Mouse (Mus musculus) limb, embryonic 10.5 days (tissue): ENCODE measurements at regions not wholly inside any gene's neighbourhood (a gene's known extent, or its start where the extent isn't known, plus 50 kb on each side); places are given as distances from the start of the nearest gene placed in this dataset.

Experiments
- DNase-seq: peaks from one replicate; pipeline ENCODE4 v3.0.0-alpha.2; 2017; ENCODE audit warnings: low spot score
- H3K27ac ChIP-seq: fragments of 300-500 bp; sonication (generic); 2 replicates; pipeline ENCODE4 v1.5.1; 2016; ENCODE audit warnings: mild to moderate bottlenecking
- H3K27me3 ChIP-seq: fragments of 300-500 bp; sonication (generic); 2 replicates; pipeline ENCODE4 v1.6.1; 2016; ENCODE audit warnings: low read depth, mild to moderate bottlenecking; ENCODE audit not compliant: poor library complexity, severe bottlenecking
- H3K36me3 ChIP-seq: fragments of 300-500 bp; sonication (generic); 2 replicates; pipeline ENCODE4 v1.6.1; 2016; ENCODE audit warnings: mild to moderate bottlenecking, moderate library complexity
- H3K4me1 ChIP-seq: fragments of 300-500 bp; sonication (generic); 2 replicates; pipeline ENCODE4 v1.6.1; 2016
- H3K4me3 ChIP-seq: fragments of 300-500 bp; sonication (generic); 2 replicates; pipeline ENCODE4 v1.5.1; 2016; ENCODE audit warnings: mild to moderate bottlenecking, moderate library complexity
- H3K9me3 ChIP-seq: fragments of 300-500 bp; sonication (generic); replicated peaks from 2 replicates; pipeline ENCODE4 v1.6.1; 2016; ENCODE audit warnings: mild to moderate bottlenecking
- WGBS: fragments of 180-500 bp; shearing (Covaris S2); methylation state at CpG from one replicate; pipeline ENCODE4 v1.1.7; 2016; 5-methylcytosine and 5-hydroxymethylcytosine counted together

DNA sequence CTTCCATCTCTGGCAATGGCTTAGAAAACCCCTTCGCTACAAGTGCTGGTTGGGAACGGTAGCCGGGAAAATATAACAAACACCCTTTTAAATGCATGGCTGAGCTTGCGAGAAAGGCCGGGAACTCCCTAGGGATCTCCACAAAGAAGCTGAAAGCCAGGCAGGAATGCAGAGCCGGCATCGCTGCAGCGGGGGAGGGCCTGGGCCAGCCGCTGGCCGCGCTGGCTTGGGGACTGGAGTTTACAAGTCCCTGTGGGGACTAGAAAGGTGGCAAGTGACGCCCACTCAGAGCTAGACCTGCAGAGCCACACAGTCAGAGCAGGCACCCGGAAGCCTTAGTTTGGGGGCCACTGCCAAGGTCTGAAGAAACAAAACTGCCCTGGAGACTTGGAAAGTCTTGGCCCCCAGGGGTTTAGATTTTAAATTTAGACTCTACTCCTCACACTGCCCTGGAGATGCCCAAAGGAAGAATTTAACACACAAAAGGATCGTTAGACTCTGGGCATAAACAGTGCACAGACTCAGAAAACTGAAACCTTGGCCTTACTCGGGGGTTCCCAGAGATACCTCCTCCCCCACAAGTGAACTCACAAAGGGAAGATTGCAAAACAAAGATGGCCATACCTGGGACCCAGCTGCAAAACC is 59.4 kb downstream of the 1700001O22Rik start:
- 9% methylated on average over 15 of the region's 15 CpGs for WGBS
- Histone ChIP-seq H3K27ac (peak overlapping the region; percentile 92), H3K4me1 (peaks cover 21% of the 10 kb centered on the region), H3K27me3 (no peaks in the 10 kb centered on the region), H3K4me3 (peak overlapping the region; percentile 24; the same call in 1 of the 2 replicates), H3K9me3 (no peaks in the 10 kb centered on the region), H3K36me3 (no peaks in the 10 kb centered on the region)
- peak; percentile 78 for DNase-seq

DNA sequence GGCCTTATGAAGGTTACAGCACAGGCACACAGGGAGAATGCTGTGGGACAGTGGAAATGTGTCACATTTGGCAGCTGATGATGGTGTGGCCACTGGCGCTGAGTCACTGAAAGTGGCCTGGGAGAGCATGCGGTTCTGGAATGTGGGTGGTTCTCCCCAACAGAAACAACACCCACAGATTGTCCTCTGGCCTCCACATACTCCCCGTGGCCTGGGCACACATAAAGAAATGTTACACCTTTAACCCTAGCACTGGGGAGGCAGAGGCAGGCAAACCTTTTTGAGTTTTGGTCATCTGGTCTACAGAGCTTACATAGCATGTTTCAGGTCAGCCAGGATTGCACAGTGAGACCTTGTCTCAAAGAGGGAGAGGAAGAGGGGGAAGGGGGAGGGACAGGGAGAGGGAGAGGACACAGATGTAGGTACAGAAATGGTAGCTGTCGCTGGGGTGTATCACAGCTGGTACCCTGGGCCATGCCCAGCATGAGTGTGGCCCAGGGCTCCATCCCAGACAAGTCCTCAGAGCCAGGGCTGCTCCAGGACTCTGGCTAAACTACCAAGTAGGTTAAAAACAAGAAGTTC is 60.1 kb downstream of the 1700001O22Rik start:
- Histone ChIP-seq H3K4me1 (peaks cover 21% of the 10 kb centered on the region), H3K4me3 (no peak overlapping the region), H3K27ac (peak overlapping the region; percentile 92), H3K36me3 (no peaks in the 10 kb centered on the region), H3K9me3 (no peaks in the 10 kb centered on the region), H3K27me3 (no peaks in the 10 kb centered on the region)
- DNase-seq: peak; percentile 42
- WGBS: 41% methylated on average over 4 of the region's 4 CpGs

GRCm38 (mm10) chr2:30741450-30741849 is 62.0 kb downstream of the 1700001O22Rik start:
- no peak for DNase-seq
- Histone ChIP-seq H3K27ac (no peak overlapping the region; the same call in 1 of the 2 replicates), H3K27me3 (no peaks in the 10 kb centered on the region), H3K4me1 (peaks cover 26% of the 10 kb centered on the region), H3K36me3 (no peaks in the 10 kb centered on the region), H3K9me3 (no peaks in the 10 kb centered on the region), H3K4me3 (no peak overlapping the region)
- WGBS: 88% methylated on average over 2 of the region's 2 CpGs

DNA sequence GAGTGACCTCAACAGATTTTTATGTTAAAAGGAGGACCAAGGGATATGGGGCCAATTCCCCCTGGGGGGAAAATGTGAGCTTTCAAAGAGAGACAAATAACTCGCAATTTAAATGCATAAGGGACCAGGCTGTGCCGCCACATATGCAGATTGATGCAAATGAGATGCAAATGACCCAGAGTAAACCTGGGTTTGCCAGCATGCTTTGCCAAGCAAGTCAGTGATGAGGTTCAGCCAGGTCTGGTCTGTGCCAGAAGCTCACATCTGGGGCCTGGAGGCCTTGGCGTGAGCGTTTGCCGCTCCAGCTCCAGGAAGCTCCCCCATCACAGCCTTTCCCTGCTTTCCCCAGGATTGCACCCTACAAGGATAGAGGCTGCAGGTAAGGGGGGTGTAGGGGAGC is 65.7 kb downstream of the 1700001O22Rik start:
- DNase-seq: no peak
- Histone ChIP-seq H3K9me3 (no peaks in the 10 kb centered on the region), H3K36me3 (no peaks in the 10 kb centered on the region), H3K27me3 (no peaks in the 10 kb centered on the region), H3K4me3 (no peak overlapping the region), H3K4me1 (peaks cover 16% of the 10 kb centered on the region), H3K27ac (0 out of 2 replicates have a peak overlapping the region, but pooled peaks have one; percentile 59)
- 68% methylated on average over 5 of the region's 5 CpGs for WGBS

- Histone ChIP-seq H3K4me1 (peaks cover 15% of the 10 kb centered on the region), H3K27ac (peak overlapping the region; percentile 1; the same call in 1 of the 2 replicates), H3K36me3 (no peaks in the 10 kb centered on the region), H3K4me3 (no peak overlapping the region), H3K27me3 (no peaks in the 10 kb centered on the region), H3K9me3 (no peaks in the 10 kb centered on the region)
- WGBS: 67% methylated on average over 6 of the region's 6 CpGs
- no peak for DNase-seq
These were observed 66.8 kb downstream of the 1700001O22Rik start for GRCm38 (mm10) chr2:30736705-30737104.

DNA sequence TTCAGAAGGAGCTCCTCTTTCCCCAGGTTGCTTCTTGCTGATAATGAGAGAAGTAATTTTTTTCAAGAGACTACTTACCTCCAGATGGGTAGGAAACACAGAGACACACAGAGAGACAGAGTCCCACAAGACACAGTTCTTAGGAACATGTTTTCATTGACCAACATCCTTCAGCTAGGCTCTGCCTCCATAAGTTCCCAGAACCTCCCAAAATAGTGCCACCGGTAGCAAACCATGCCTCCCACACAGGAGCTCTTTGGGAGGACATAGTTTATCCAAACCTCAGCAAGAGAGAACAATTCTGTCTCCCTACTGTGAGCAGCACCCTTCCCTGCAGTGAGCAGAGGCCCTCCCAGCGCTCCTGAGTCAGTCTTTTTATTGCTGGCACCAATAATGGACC is 67.2 kb downstream of the 1700001O22Rik start:
- no peak overlapping the region for H3K4me3 ChIP-seq
- DNase-seq: no peak
- 38% methylated on average over 2 of the region's 2 CpGs for WGBS
- H3K27me3 ChIP-seq: no peaks in the 10 kb centered on the region
- H3K27ac ChIP-seq: peak overlapping the region; percentile 1; the same call in 1 of the 2 replicates
- no peaks in the 10 kb centered on the region for H3K9me3 ChIP-seq
- H3K4me1 ChIP-seq: peaks cover 15% of the 10 kb centered on the region
- H3K36me3 ChIP-seq: no peaks in the 10 kb centered on the region

DNA sequence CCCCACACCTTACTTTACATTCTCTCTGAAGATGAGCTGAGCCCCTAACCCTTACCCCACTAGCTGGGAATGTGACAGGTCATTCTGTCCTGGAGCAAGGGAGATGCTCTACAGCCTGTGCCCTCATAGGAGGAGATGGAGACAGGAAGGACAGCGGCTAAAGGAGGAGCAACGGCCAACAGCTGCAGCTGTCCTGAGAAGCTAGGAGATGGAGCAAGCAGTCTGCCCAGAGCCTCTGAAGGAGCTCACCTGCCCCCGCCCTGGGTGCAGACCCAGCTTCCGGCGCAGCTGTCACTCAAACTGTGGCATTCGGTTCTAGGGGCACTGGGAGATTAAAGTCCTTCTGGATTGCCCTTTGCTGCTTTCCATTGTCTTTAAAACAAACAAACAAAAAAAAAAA is 69.6 kb downstream of the 1700001O22Rik start:
- Histone ChIP-seq H3K4me1 (peaks cover 15% of the 10 kb centered on the region), H3K9me3 (no peaks in the 10 kb centered on the region), H3K27me3 (no peaks in the 10 kb centered on the region), H3K36me3 (no peaks in the 10 kb centered on the region), H3K27ac (peak overlapping the region; percentile 67; the same call in 1 of the 2 replicates), H3K4me3 (no peak overlapping the region)
- peak; percentile 35 for DNase-seq
- 23% methylated on average over 6 of the region's 6 CpGs for WGBS

DNA sequence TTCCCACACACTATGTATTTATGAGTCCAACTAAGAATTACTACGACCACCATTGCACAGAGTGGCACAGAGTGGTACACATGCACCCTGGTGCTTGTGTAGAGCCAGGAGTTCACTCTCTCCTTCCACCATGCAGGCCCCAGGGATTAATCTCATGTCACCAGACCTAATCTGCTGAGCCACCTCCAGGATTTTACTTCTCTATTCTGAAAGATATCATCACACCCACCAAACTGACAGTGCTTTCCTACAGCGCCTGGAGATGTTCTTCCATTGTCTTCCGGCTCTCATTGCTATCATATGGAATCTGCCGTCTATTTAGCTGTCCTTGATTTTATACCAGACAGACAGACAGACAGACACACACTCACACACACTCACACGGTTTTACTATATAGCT is 71.6 kb downstream of the 1700001O22Rik start:
- Histone ChIP-seq H3K9me3 (no peaks in the 10 kb centered on the region), H3K4me3 (no peak overlapping the region), H3K27ac (no peak overlapping the region), H3K4me1 (peaks cover 12% of the 10 kb centered on the region), H3K36me3 (no peaks in the 10 kb centered on the region), H3K27me3 (no peaks in the 10 kb centered on the region)
- 93% methylated on average over 5 of the region's 5 CpGs for WGBS
- no peak for DNase-seq

DNA sequence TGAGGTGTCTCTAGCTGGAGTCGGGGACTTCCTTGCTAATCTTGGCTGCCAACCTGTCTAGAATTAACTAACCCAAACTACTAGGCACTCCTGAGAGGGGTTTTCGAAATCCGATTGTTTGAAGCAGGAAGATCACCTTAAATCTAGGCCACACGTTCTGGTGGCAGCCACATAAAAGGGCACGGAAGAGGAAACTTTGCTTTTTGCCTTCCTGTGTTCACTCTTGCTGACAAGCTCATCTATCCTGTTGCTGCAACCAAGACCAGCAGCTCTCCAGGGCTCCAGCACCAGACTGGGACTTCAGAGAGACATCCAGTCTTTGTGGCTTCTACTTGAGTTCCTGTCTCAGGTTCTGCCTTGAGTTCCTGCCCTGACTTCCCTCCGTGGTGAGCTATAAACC is 75.5 kb downstream of the 1700001O22Rik start:
- H3K9me3 ChIP-seq: no peaks in the 10 kb centered on the region
- no peak for DNase-seq
- 89% methylated on average over 6 of the region's 6 CpGs for WGBS
- H3K4me3 ChIP-seq: no peak overlapping the region
- no peaks in the 10 kb centered on the region for H3K27me3 ChIP-seq
- H3K27ac ChIP-seq: no peak overlapping the region
- no peaks in the 10 kb centered on the region for H3K36me3 ChIP-seq
- peaks cover 34% of the 10 kb centered on the region for H3K4me1 ChIP-seq

GRCm38 (mm10) chr2:30725601-30726489 is 77.6 kb downstream of the 1700001O22Rik start:
- no peaks in the 10 kb centered on the region for H3K36me3 ChIP-seq
- no peaks in the 10 kb centered on the region for H3K9me3 ChIP-seq
- DNase-seq: peak; percentile 81
- H3K4me1 ChIP-seq: peaks cover 55% of the 10 kb centered on the region
- peak overlapping the region; percentile 44 for H3K4me3 ChIP-seq
- WGBS: 10% methylated on average over 38 of the region's 38 CpGs
- H3K27me3 ChIP-seq: no peaks in the 10 kb centered on the region
- H3K27ac ChIP-seq: peak overlapping the region; percentile 94

- Histone ChIP-seq H3K9me3 (no peaks in the 10 kb centered on the region), H3K36me3 (no peaks in the 10 kb centered on the region), H3K4me1 (peaks cover 62% of the 10 kb centered on the region), H3K27me3 (no peaks in the 10 kb centered on the region), H3K27ac (peak overlapping the region; percentile 94), H3K4me3 (peak overlapping the region; percentile 44)
- WGBS: 34% methylated on average over 10 of the region's 10 CpGs
- DNase-seq: peak; percentile 45
These were observed 78.3 kb downstream of the 1700001O22Rik start for GRCm38 (mm10) chr2:30725186-30725585.

DNA sequence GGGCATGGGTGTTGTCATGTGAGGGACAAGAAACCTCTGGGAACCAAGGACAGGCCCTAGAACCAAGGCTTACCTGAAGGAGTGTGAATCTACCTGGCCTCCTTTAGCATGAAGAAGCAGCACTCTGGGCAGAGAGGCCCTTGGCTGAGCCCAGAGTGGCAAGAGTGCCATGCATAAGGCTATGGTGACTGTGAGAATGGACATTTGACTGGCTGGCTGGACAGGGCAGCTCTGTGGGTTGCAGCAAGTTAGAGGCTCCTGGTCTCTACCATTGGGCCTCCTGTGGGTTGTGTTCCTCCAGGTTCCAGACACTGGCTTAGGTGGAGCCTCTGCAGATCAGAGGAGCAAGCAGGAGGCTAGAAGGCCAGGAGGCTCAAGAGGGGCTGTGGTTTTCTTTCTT is 78.9 kb downstream of the 1700001O22Rik start:
- Histone ChIP-seq H3K27me3 (no peaks in the 10 kb centered on the region), H3K9me3 (no peaks in the 10 kb centered on the region), H3K36me3 (no peaks in the 10 kb centered on the region), H3K4me3 (no peak overlapping the region), H3K27ac (peak overlapping the region; percentile 94), H3K4me1 (peaks cover 69% of the 10 kb centered on the region)
- no peak for DNase-seq

GRCm38 (mm10) chr2:30723059-30723587 is 80.3 kb downstream of the 1700001O22Rik start:
- Histone ChIP-seq H3K4me3 (no peak overlapping the region), H3K9me3 (no peaks in the 10 kb centered on the region)
- 18% methylated on average over 10 of the region's 10 CpGs for WGBS

More at GRCm38 (mm10) chr2:30723059-30723587, 80.3 kb downstream of the 1700001O22Rik start:
- peaks cover 83% of the 10 kb centered on the region for H3K4me1 ChIP-seq
- DNase-seq: peak; percentile 58
- H3K27me3 ChIP-seq: no peaks in the 10 kb centered on the region
- H3K27ac ChIP-seq: peak overlapping the region; percentile 94
- H3K36me3 ChIP-seq: no peaks in the 10 kb centered on the region
